Mouse (Mus musculus) hindbrain, embryonic 16.5 days (tissue): ENCODE results near the gene Tent5a. TPM values are rescaled to one million over a fixed set of nuclear protein-coding genes. Genes with fewer than 3 reads are reported as not detected.
A peak's percentile ranks its signal among the peaks of the same experiment; 100 is the strongest.

Experiments used
- ATAC-seq: fragments of 200-750 bp; cut with Nextera tagmentation; 2 replicates; pipeline ENCODE4 v1.8.0; 2017; ENCODE audit warnings: moderate TSS enrichment, moderate library complexity
- H3K27ac ChIP-seq: fragments of 300-500 bp; sonication (generic); 2 replicates; pipeline ENCODE4 v1.5.1; 2014; ENCODE audit warnings: low read depth, mild to moderate bottlenecking, control low read depth, low read length, moderate library complexity
- H3K27me3 ChIP-seq: fragments of 300-500 bp; sonication (generic); replicated peaks from 2 replicates; pipeline ENCODE4 v1.6.1; 2014; ENCODE audit warnings: low read length; ENCODE audit not compliant: control insufficient read depth, insufficient read depth
- H3K36me3 ChIP-seq: fragments of 300-500 bp; sonication (generic); 2 replicates; pipeline ENCODE4 v1.6.1; 2014; ENCODE audit warnings: mild to moderate bottlenecking, low read length, moderate library complexity, mixed read lengths; ENCODE audit not compliant: control insufficient read depth, insufficient read depth
- H3K4me1 ChIP-seq: fragments of 300-500 bp; sonication (generic); 2 replicates; pipeline ENCODE4 v1.6.1; 2014; ENCODE audit warnings: low read depth, low read length; ENCODE audit not compliant: control insufficient read depth, insufficient read depth
- H3K4me2 ChIP-seq: fragments of 300-500 bp; sonication (generic); 2 replicates; pipeline ENCODE4 v1.6.1; 2014; ENCODE audit warnings: mild to moderate bottlenecking, low read length, control low read depth, moderate library complexity
- H3K4me3 ChIP-seq: fragments of 300-500 bp; sonication (generic); 2 replicates; pipeline ENCODE4 v1.5.1; 2014; ENCODE audit warnings: mild to moderate bottlenecking, low read length, control low read depth, moderate library complexity
- H3K9ac ChIP-seq: fragments of 300-500 bp; sonication (generic); 2 replicates; pipeline ENCODE4 v1.6.1; 2014; ENCODE audit warnings: low read depth, mild to moderate bottlenecking, control low read depth, low read length, moderate library complexity
- H3K9me3 ChIP-seq: fragments of 300-500 bp; sonication (generic); 2 replicates; pipeline ENCODE4 v1.6.1; 2014; ENCODE audit warnings: mild to moderate bottlenecking, low read length, moderate library complexity; ENCODE audit not compliant: control insufficient read depth
- WGBS: fragments of 180-500 bp; shearing (Covaris S2); extraction: QIAGEN DNeasy Blood & Tissue Kit; methylation state at CpG from one replicate; pipeline ENCODE4 v1.1.7; 2014; 5-methylcytosine and 5-hydroxymethylcytosine counted together
- polyA plus RNA-seq: library from polyadenylated mRNA; unstranded; fragments of >200 nt; fragmentation: Nextera tagmentation; extraction: Ambion mirVana; gene quantifications from 2 replicates; pipeline ENCODE4 v1.2.1, GENCODE M21; 2015

Gene Tent5a
- polyA plus RNA-seq, 1 experiment from 2014 or later, result 5.6 TPM

GRCm38 (mm10) chr9:85342892-85343785 is 16.0 kb upstream of the Tent5a start:
- no peak overlapping the region for H3K4me2 ChIP-seq
- H3K27me3 ChIP-seq, result no peaks in the 10 kb centered on the region
- no peak overlapping the region for H3K27ac ChIP-seq
- H3K4me3 ChIP-seq, result no peak overlapping the region
- no peaks in the 10 kb centered on the region for H3K4me1 ChIP-seq
- WGBS, result 88% methylated on average over 8 of the region's 8 CpGs
- H3K9me3 ChIP-seq, result peaks cover 3% of the 10 kb centered on the region; the same call in 1 of the 2 replicates
- H3K9ac ChIP-seq, result no peak overlapping the region
- ATAC-seq, result no peak
- H3K36me3 ChIP-seq, result no peaks in the 10 kb centered on the region

- Histone ChIP-seq H3K27ac (no peak overlapping the region), H3K9me3 (no peaks in the 10 kb centered on the region), H3K9ac (no peak overlapping the region), H3K36me3 (no peaks in the 10 kb centered on the region), H3K4me1 (no peaks in the 10 kb centered on the region), H3K27me3 (no peaks in the 10 kb centered on the region), H3K4me2 (no peak overlapping the region), H3K4me3 (no peak overlapping the region)
- WGBS, result 74% methylated on average over 3 of the region's 3 CpGs
- ATAC-seq, result no peak
Observed at GRCm38 (mm10) chr9:85340303-85340702, 13.2 kb upstream of the Tent5a start.

- Histone ChIP-seq H3K36me3 (no peaks in the 10 kb centered on the region), H3K9me3 (peaks cover 2% of the 10 kb centered on the region; the same call in 1 of the 2 replicates), H3K4me2 (no peak overlapping the region), H3K4me1 (no peaks in the 10 kb centered on the region), H3K27me3 (no peaks in the 10 kb centered on the region), H3K9ac (no peak overlapping the region), H3K27ac (no peak overlapping the region), H3K4me3 (no peak overlapping the region)
- no peak for ATAC-seq
- 93% methylated on average over 7 of the region's 7 CpGs for WGBS
Observed at GRCm38 (mm10) chr9:85336046-85336445, 8.9 kb upstream of the Tent5a start.

GRCm38 (mm10) chr9:85331521-85331920 is 4.4 kb upstream of the Tent5a start:
- no peak overlapping the region for H3K27ac ChIP-seq
- H3K9ac ChIP-seq, result no peak overlapping the region
- H3K27me3 ChIP-seq, result no peaks in the 10 kb centered on the region
- H3K4me1 ChIP-seq, result peaks cover 4% of the 10 kb centered on the region; the same call in 1 of the 2 replicates
- H3K9me3 ChIP-seq, result peaks cover 2% of the 10 kb centered on the region; the same call in 1 of the 2 replicates
- no peaks in the 10 kb centered on the region for H3K36me3 ChIP-seq
- WGBS, result 51% methylated on average over 2 of the region's 2 CpGs
- no peak overlapping the region for H3K4me2 ChIP-seq
- H3K4me3 ChIP-seq, result no peak overlapping the region
- ATAC-seq, result no peak

GRCm38 (mm10) chr9:85328259-85328658 is 1.1 kb upstream of the Tent5a start:
- Histone ChIP-seq H3K9me3 (no peaks in the 10 kb centered on the region), H3K9ac (peak overlapping the region; percentile 69), H3K36me3 (no peaks in the 10 kb centered on the region), H3K4me1 (peaks cover 7% of the 10 kb centered on the region), H3K27me3 (no peaks in the 10 kb centered on the region), H3K4me2 (peak overlapping the region; percentile 89), H3K4me3 (peak overlapping the region; percentile 77), H3K27ac (peak overlapping the region; percentile 74; the same call in 1 of the 2 replicates)
- WGBS, result under 1% methylated on average over 16 of the region's 16 CpGs
- peak; percentile 57 for ATAC-seq

GRCm38 (mm10) chr9:85326292-85327241 is 581 bp downstream of the Tent5a start:
- WGBS, result under 1% methylated on average over 84 of the region's 88 CpGs
- ATAC-seq, result peak; percentile 74
- H3K4me1 ChIP-seq, result peaks cover 7% of the 10 kb centered on the region
- peak overlapping the region; percentile 76 for H3K27ac ChIP-seq
- H3K4me3 ChIP-seq, result peak overlapping the region; percentile 77
- no peaks in the 10 kb centered on the region for H3K27me3 ChIP-seq
- peak overlapping the region; percentile 69 for H3K9ac ChIP-seq
- H3K36me3 ChIP-seq, result no peaks in the 10 kb centered on the region
- H3K4me2 ChIP-seq, result peak overlapping the region; percentile 89
- no peaks in the 10 kb centered on the region for H3K9me3 ChIP-seq

- Histone ChIP-seq H3K4me1 (peaks cover 7% of the 10 kb centered on the region), H3K27me3 (no peaks in the 10 kb centered on the region), H3K9me3 (no peaks in the 10 kb centered on the region), H3K36me3 (no peaks in the 10 kb centered on the region), H3K27ac (no peak overlapping the region), H3K4me2 (peak overlapping the region; percentile 89), H3K4me3 (peak overlapping the region; percentile 77), H3K9ac (peak overlapping the region; percentile 15; the same call in 1 of the 2 replicates)
- ATAC-seq, result no peak
- 35% methylated on average over 17 of the region's 17 CpGs for WGBS
Observed at GRCm38 (mm10) chr9:85325201-85325868, 1.8 kb downstream of the Tent5a start.

- H3K27me3 ChIP-seq, result no peaks in the 10 kb centered on the region
- no peaks in the 10 kb centered on the region for H3K9me3 ChIP-seq
- H3K9ac ChIP-seq, result 0 out of 2 replicates have a peak overlapping the region, but pooled peaks have one; percentile 8
- 81% methylated on average over 11 of the region's 11 CpGs for WGBS
- H3K4me2 ChIP-seq, result peak overlapping the region; percentile 89
- H3K36me3 ChIP-seq, result no peaks in the 10 kb centered on the region
- no peak for ATAC-seq
- H3K4me1 ChIP-seq, result peaks cover 7% of the 10 kb centered on the region
- no peak overlapping the region for H3K27ac ChIP-seq
- peak overlapping the region; percentile 77 for H3K4me3 ChIP-seq
Observed at GRCm38 (mm10) chr9:85324158-85324875, 2.8 kb downstream of the Tent5a start.
